Mouse (Mus musculus) bone marrow, adult 2 months (tissue): ENCODE measurements around the gene Mzf1. TPM values are rescaled to one million over a fixed set of nuclear protein-coding genes. Genes with fewer than 3 reads are reported as not detected.
A peak's percentile ranks its signal among the peaks of the same experiment; 100 is the strongest.
"Not testable (repeated sequence)": the region's sequence is repeated elsewhere in the genome, so short reads cannot be mapped to it uniquely, and the experiment has no call there.

ENCODE experiments used
- H3K27ac ChIP-seq: fragments of 200-500 bp; 2 replicates; pipeline ENCODE4 v1.5.1; 2012; ENCODE audit warnings: low read depth, mild to moderate bottlenecking, control low read depth, inconsistent platforms, low read length; ENCODE audit not compliant: control insufficient read depth, poor library complexity, insufficient read depth
- H3K4me1 ChIP-seq: fragments of 200-500 bp; 2 replicates; pipeline ENCODE4 v1.6.1; 2011; ENCODE audit warnings: low read length; ENCODE audit not compliant: control insufficient read depth, insufficient read depth
- H3K4me3 ChIP-seq: fragments of 200-500 bp; replicated peaks from 2 replicates; pipeline ENCODE3; 2011; ENCODE audit warnings: mild to moderate bottlenecking, low read depth, low read length, control low read depth; ENCODE audit not compliant: control insufficient read depth
- CTCF ChIP-seq: fragments of 200-500 bp; IDR thresholded peaks from 2 replicates; pipeline ENCODE4 v1.5.1; 2011; ENCODE audit warnings: low read length, control low read depth; ENCODE audit not compliant: control insufficient read depth, insufficient read depth
- POLR2A ChIP-seq: fragments of 200-500 bp; IDR thresholded peaks from 2 replicates; pipeline ENCODE4 v1.6.1; 2011; ENCODE audit warnings: low read depth, mild to moderate bottlenecking, control low read depth, low read length, borderline replicate concordance; ENCODE audit not compliant: control insufficient read depth
- WGBS: fragments of 180-500 bp; shearing (Covaris S2); methylation state at CpG from one replicate; pipeline ENCODE4 v1.1.7; 2018; 5-methylcytosine and 5-hydroxymethylcytosine counted together
- polyA plus RNA-seq: library from polyadenylated mRNA; stranded (reverse); fragments of >200 nt; gene quantifications from 2 replicates; pipeline ENCODE4 v1.2.4, GENCODE M21; 2011; ENCODE audit warnings: low replicate concordance; ENCODE audit not compliant: missing spikeins, insufficient read depth, insufficient read length

Mzf1 gene
- 0.83 and 4.1 TPM in 2 replicates for polyA plus RNA-seq

DNA sequence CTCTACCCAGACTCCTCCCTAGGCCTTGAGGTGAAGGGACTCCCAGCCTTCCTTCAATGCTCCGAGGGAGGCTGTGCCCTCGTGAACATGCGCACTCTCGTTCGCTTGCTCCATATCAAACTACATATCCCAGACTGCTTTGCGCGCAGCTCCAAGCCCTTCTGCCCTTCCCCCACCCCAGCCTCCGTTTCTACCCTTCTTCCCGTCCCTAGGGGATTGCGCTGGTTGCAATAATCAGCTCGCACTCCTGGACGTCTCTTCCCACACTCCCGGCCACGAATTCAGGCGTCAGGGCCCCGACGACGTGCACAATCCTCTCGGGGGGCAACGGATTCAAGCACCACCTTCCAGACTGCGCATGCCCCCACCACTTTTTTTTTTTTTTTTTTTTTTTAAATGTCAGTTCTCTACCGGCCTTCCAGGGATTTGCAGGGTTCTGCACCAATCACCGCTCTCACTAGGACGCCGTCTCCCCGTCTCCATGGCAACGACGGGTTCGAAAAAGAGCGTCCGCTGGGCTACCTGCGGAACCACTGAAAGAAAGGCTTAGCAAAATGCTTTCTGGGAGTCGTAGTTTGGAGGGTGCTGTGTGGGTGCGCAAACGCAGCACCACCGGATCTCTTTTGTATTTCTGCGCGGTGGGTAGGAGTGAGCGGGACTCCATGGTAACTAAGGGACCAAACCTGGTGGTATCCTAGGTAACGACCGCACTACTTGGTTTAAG is at the start of gene Mzf1:
Mzf1 (minus strand) TSS at position 478 of the 724 bp plus-strand sequence.
- peak within 1 kb of the TSS; percentile 83 for H3K4me3 ChIP-seq
- TF ChIP-seq CTCF (no peak), POLR2A (0 out of 2 replicates have a peak, but pooled peaks have one; percentile 16)
- under 1% methylated on average over 41 of the region's 41 CpGs for WGBS
- H3K27ac ChIP-seq: peak within 1 kb of the TSS; percentile 48
- H3K4me1 ChIP-seq: no peaks in the 10 kb centered on the region

DNA sequence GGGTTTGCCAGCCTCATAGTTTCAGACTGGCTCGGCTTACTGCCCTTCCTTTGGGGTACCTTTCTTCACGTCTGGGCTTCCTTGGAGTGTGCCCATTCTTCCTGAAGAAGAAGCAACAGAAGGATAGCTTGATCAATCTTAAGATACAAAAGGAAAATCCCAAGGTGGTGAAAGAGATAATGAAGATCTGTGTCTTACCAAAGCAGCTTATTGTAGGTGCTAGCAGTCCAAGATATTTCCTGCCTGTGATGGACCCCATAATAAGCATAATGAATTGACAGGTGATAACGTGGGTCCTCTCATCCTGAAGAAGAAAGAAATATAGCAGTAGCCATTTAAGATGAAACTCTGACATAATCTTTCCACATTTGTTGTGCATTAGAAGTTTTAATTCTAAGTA is 40.5 kb upstream of the Mzf1 start, which contains the start of gene Vmn1r85:
Vmn1r85 (minus strand) TSS at position 101 of the 400 bp plus-strand sequence.
- Histone ChIP-seq H3K27ac (no peak within 1 kb of the TSS), H3K4me1 (no peaks in the 10 kb centered on the region), H3K4me3 (no peak within 1 kb of the TSS)
- TF ChIP-seq CTCF (no peak), POLR2A (no peak)
- WGBS: 55% methylated on average over 3 of the region's 3 CpGs

DNA sequence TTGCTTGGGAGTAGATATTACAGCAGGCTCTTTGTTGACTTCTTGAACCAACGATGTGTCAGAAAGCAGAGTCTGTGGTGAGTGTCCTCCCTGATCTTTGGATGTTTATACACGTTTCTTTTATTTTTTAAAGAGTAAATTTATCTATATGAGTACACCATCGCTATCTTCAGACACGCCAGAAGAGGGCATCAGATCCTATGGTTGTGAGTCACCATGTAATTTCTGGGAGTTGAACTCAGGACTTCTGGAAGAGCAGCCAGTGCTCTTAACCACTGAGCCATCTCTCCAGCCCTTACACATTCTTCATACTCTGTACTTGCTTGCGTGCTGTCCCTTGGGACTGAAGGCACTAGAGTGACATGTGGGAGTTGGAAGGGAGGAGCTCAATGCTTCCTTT is 17.7 kb upstream of the Mzf1 start:
- Histone ChIP-seq H3K4me3 (no peak overlapping the region), H3K4me1 (no peaks in the 10 kb centered on the region), H3K27ac (no peak overlapping the region)
- no peak for TF ChIP-seq POLR2A
- no peak for TF ChIP-seq CTCF
- WGBS: 60% methylated on average over 5 of the region's 5 CpGs

DNA sequence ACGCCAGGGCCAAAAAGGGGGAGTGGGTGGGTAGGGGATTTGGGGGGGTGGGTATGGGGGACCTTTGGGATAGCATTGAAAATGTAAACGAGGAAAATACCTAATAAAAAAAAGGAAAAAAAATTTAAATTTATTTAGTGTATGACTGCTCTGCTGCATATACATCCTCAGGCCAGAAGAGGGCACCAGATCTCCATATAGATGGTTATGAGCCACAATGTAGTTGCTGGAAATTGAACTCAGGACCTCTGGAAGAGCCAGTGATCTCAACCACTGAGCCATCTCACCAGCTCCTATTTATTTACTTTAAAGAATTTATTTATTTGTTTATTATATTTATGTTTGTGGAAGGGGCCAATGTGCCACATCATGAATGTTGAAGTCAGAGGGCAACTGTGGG is 8.8 kb upstream of the Mzf1 start:
- not testable (repeated sequence) for H3K27ac ChIP-seq, H3K4me1 ChIP-seq, H3K4me3 ChIP-seq
- 51% methylated on average over 2 of the region's 2 CpGs for WGBS

DNA sequence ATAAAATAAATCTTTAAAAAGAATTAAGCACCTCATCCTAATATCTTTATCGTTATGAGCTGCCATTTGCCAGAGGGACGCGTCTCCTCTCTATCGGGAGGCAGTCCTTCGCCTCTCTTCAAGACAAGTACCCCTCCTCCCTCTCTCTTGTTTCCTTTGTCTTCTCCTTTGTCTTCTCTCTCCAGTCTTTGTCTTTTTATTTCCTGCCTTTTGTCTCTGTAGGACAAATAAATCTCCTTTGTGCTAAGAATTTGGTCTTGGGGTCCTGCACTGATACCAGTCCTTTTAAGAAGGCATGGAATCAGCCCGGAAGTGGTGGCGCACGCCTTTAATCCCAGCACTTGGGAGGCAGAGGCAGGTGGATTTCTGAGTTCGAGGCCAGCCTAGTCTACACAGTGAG is 5.0 kb upstream of the Mzf1 start:
- 78% methylated on average over 9 of the region's 9 CpGs for WGBS
- no peak for TF ChIP-seq CTCF
- TF ChIP-seq POLR2A: no peak
- no peak overlapping the region for H3K4me3 ChIP-seq
- no peaks in the 10 kb centered on the region for H3K4me1 ChIP-seq
- H3K27ac ChIP-seq: no peak overlapping the region

DNA sequence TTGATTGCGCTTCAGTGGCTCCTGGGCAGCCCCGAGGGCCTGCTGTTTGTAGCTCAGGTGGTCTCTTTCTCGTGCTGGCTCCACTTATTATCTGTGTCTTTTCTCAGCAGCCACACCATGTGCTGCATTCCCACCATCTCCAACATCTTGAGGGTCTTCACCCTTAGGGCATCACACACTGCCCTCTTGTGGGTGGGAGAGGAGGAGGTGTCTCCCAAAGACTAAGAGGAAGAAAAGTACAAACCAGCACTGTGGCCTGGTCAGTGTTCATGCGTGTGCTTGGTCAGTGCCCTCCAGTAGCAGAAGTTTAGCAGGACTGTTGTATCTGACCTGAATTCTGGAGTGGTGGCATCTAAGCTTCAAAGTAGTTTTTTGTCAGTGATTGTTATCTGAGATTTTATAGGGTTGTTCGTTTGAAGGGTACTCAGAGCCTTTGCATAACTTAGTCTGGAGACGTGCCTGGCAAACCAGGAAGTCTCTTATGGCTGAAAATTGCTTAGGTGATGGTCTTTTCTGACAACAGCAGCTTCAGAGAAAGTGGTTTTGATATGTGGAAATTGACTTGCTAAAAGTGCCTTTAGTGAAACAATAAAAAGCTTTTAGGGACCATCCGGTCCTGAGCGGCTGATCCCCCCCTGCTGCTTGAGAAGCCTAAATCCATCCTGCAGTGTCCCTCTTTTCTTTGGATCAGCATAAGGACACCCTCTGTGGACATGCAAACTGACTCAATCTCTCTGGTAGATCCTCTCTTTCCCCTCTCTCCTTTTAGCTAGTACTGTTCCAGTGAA is 2.5 kb upstream of the Mzf1 start:
- no peak overlapping the region for H3K4me3 ChIP-seq
- no peak overlapping the region for H3K27ac ChIP-seq
- H3K4me1 ChIP-seq: no peaks in the 10 kb centered on the region
- 67% methylated on average over 8 of the region's 8 CpGs for WGBS
- TF ChIP-seq POLR2A (no peak), CTCF (peak; percentile 35; the same call in 1 of the 2 replicates)

DNA sequence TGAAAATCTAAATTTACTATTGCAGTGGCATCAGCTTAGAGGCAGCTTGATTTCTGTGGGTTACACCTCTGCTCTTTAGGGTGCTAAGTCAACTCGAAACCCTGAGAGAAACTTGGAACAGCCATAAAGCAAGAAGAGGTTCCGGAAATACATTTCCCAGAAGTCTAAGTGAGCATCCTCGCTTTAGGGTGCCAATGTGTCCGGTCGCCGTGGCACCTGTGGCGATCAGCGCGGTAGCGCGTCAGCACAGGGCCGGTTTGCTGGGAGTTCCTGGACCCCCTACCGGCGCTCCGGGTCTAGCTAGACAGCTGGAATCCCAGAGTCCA is 640 bp downstream of the Mzf1 start:
- no peak for TF ChIP-seq POLR2A
- TF ChIP-seq CTCF: no peak
- 4% methylated on average over 15 of the region's 15 CpGs for WGBS

DNA sequence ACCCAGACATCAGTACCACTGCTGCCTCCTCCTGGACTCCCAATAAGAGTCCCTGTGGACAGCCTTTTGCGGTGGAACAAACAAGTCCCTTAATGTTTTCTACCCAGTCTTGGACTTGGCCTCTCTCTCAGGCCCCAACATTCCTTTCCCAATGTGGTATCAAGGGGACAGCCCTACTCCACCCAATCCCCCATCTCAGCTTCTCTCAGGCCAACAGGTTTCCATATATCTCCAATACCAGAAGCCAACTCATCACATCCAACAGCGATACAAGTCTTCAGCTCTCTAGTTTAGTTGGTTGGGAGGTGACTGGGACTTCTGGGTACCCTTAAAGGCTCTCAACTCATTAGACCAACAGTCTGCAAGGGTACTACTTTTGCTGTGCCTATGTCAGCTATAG is 1.1 kb downstream of the Mzf1 start:
- Histone ChIP-seq H3K4me1 (no peaks in the 10 kb centered on the region), H3K27ac (no peak overlapping the region), H3K4me3 (no peak overlapping the region)
- TF ChIP-seq POLR2A: no peak
- TF ChIP-seq CTCF: no peak
- WGBS: 93% methylated on average over 2 of the region's 2 CpGs

More for the DNA sequence above, 640 bp downstream of the Mzf1 start:
- peak overlapping the region; percentile 5; the same call in 1 of the 2 replicates for H3K27ac ChIP-seq
- H3K4me3 ChIP-seq: peak overlapping the region; percentile 83
- H3K4me1 ChIP-seq: no peaks in the 10 kb centered on the region

DNA sequence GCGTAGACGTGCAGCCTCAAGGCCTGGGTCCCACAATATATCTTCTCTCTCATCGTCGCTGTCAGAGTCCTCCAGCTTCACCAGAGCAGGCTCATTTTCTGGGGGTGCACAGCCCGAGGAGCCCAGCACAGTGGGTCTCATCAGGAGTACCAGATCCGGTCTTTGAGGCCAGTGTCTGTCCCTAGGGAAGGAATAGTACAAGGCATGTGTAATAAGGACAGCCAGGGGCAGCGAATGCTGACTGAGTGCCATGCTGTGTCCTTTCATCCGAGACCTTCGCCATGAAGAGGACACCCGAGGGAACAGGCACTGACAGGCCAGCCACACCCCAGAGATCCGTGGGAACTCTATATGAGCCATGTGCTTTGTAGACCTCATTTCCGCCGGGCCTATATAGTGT is 1.6 kb downstream of the Mzf1 start:
- Histone ChIP-seq H3K4me3 (no peak overlapping the region), H3K27ac (no peak overlapping the region), H3K4me1 (no peaks in the 10 kb centered on the region)
- TF ChIP-seq POLR2A: no peak
- no peak for TF ChIP-seq CTCF
- WGBS: 89% methylated on average over 13 of the region's 13 CpGs
